In genomic region chr3:105476408-105476807, GRCm38 (mm10) we compare ENCODE assay signal across 16 mouse cellular contexts. TPM values are rescaled to one million over a fixed set of nuclear protein-coding genes. Genes with fewer than 3 reads are reported as not detected.
DNase-seq lines count a peak whose midpoint lies in the region; ATAC-seq lines count a peak whose summit lies in the region.
"Had no signal": no experiment of that assay in that cellular context is flagged by ENCODE, and none has a peak within 500 bp of the region (broad histone marks: within the 10 kb centered on the region; RNA-seq: fewer than 3 reads in every experiment).

No protein-coding gene starts in this region.

- H3K4me2 ChIP-seq in hindbrain, embryonic 14.5 days (replicated peaks), result no peak overlapping the region
- no peak overlapping the region for H3K4me2 ChIP-seq in hindbrain, embryonic 16.5 days (ENCODE audit: low read length)
- H3K4me2 ChIP-seq: heart, embryonic 12.5 days; liver, embryonic 12.5 days; lung, embryonic 15.5 days; midbrain, embryonic 15.5 days had no signal

- H3K36me3 ChIP-seq in hindbrain, embryonic 14.5 days (replicated peaks; ENCODE audit: control insufficient read depth, insufficient read depth), result no peaks in the 10 kb centered on the region
- H3K36me3 ChIP-seq in hindbrain, embryonic 10.5 days, result no peaks in the 10 kb centered on the region
- no peaks in the 10 kb centered on the region for H3K36me3 ChIP-seq in hindbrain, embryonic 16.5 days (ENCODE audit: control insufficient read depth, insufficient read depth, low read length)
- H3K36me3 ChIP-seq: heart, embryonic 12.5 days; limb, embryonic 10.5 days; liver, embryonic 12.5 days; lung, embryonic 15.5 days; midbrain, embryonic 15.5 days had no signal

- no peaks in the 10 kb centered on the region for H3K27me3 ChIP-seq in hindbrain, embryonic 14.5 days (ENCODE audit: control insufficient read depth, insufficient read depth, low read length)
- H3K27me3 ChIP-seq in hindbrain, embryonic 10.5 days (ENCODE audit: insufficient read depth, poor library complexity, severe bottlenecking), result no peaks in the 10 kb centered on the region
- H3K27me3 ChIP-seq in hindbrain, embryonic 16.5 days (replicated peaks; ENCODE audit: control insufficient read depth, insufficient read depth, low read length), result no peaks in the 10 kb centered on the region
- H3K27me3 ChIP-seq: liver, embryonic 12.5 days; lung, embryonic 15.5 days; midbrain, embryonic 15.5 days had no signal

- peak; percentile 51 for DNase-seq in hindbrain, embryonic 14.5 days (ENCODE audit: low spot score)
- DNase-seq in hindbrain, embryonic 10.5 days (ENCODE audit: low spot score), result no peak
- DNase-seq in cerebellum, adult 8-10 months, result peak; percentile 95
- no peak for DNase-seq in thymus, adult 18-20 months
- DNase-seq in urinary bladder, postnatal 10 days (ENCODE audit: low spot score), result no peak
- DNase-seq: gastrocnemius, postnatal 14 days; retina, postnatal 1 day; right cerebral cortex, postnatal 4 days had no signal

- H3K4me3 ChIP-seq in hindbrain, embryonic 14.5 days (replicated peaks; ENCODE audit: low read length), result no peak overlapping the region
- no peak overlapping the region for H3K4me3 ChIP-seq in hindbrain, embryonic 10.5 days
- no peak overlapping the region for H3K4me3 ChIP-seq in hindbrain, embryonic 16.5 days (ENCODE audit: low read length)
- H3K4me3 ChIP-seq: heart, embryonic 12.5 days; limb, embryonic 10.5 days; liver, embryonic 12.5 days; lung, embryonic 15.5 days; midbrain, embryonic 15.5 days had no signal

- no peaks in the 10 kb centered on the region for H3K9me3 ChIP-seq in hindbrain, embryonic 14.5 days (ENCODE audit: control insufficient read depth, low read length)
- H3K9me3 ChIP-seq in hindbrain, embryonic 10.5 days, result no peaks in the 10 kb centered on the region
- no peaks in the 10 kb centered on the region for H3K9me3 ChIP-seq in hindbrain, embryonic 16.5 days (ENCODE audit: control insufficient read depth, low read length)
- H3K9me3 ChIP-seq: heart, embryonic 12.5 days; limb, embryonic 10.5 days; liver, embryonic 12.5 days; lung, embryonic 15.5 days; midbrain, embryonic 15.5 days had no signal

- H3K4me1 ChIP-seq in hindbrain, embryonic 14.5 days (replicated peaks; ENCODE audit: control insufficient read depth, insufficient read depth, low read length), result peaks cover 10% of the 10 kb centered on the region
- H3K4me1 ChIP-seq in hindbrain, embryonic 10.5 days (replicated peaks), result peaks cover 7% of the 10 kb centered on the region
- peaks cover 8% of the 10 kb centered on the region for H3K4me1 ChIP-seq in hindbrain, embryonic 16.5 days (ENCODE audit: control insufficient read depth, insufficient read depth, low read depth, low read length)
- H3K4me1 ChIP-seq: limb, embryonic 10.5 days; liver, embryonic 12.5 days; lung, embryonic 15.5 days had no signal

- H3K27ac ChIP-seq in hindbrain, embryonic 14.5 days, result no peak overlapping the region
- no peak overlapping the region for H3K27ac ChIP-seq in hindbrain, embryonic 10.5 days
- H3K27ac ChIP-seq in hindbrain, embryonic 16.5 days (ENCODE audit: low read depth, low read length), result no peak overlapping the region
- H3K27ac ChIP-seq: limb, embryonic 10.5 days; liver, embryonic 12.5 days; lung, embryonic 15.5 days; midbrain, embryonic 15.5 days had no signal

- H3K9ac ChIP-seq in hindbrain, embryonic 14.5 days, result no peak overlapping the region
- H3K9ac ChIP-seq in hindbrain, embryonic 16.5 days (ENCODE audit: low read depth, low read length), result no peak overlapping the region
- H3K9ac ChIP-seq: heart, embryonic 12.5 days; liver, embryonic 12.5 days; lung, embryonic 15.5 days; midbrain, embryonic 15.5 days had no signal

- 58% methylated on average over 1 of the region's 1 CpGs for WGBS in hindbrain, embryonic 14.5 days
- WGBS in hindbrain, embryonic 10.5 days, result 80% methylated on average over 1 of the region's 1 CpGs
- 73% methylated on average over 1 of the region's 1 CpGs for WGBS in hindbrain, embryonic 16.5 days

- ATAC-seq in hindbrain, embryonic 14.5 days (ENCODE audit: low FRiP score), result no peak
- peak; percentile 89 for ATAC-seq in cerebellum, adult (ENCODE audit: insufficient number of reproducible peaks, low FRiP score, low TSS enrichment)
- peak; percentile 69 for ATAC-seq in hindbrain, embryonic 16.5 days
- ATAC-seq: intestine, embryonic 16.5 days; liver, embryonic 12.5 days; midbrain, embryonic 15.5 days had no signal

RNA-seq across cellular contexts. Expression of gene Kcnd3, which starts 24.3 kb away (rescaled TPM):
- polyA plus RNA-seq in hindbrain, embryonic 14.5 days (2014; fragmentation: Nextera tagmentation; extraction: Ambion mirVana), result 11.7 and 12.3 TPM in 2 replicates
- 0.58 and 0.90 TPM in 2 replicates for polyA plus RNA-seq in hindbrain, embryonic 10.5 days (2016; fragmentation: Nextera tagmentation; extraction: Ambion mirVana)
- 9.1 TPM in 2 replicates for polyA plus RNA-seq in hindbrain, embryonic 16.5 days (2015; fragmentation: Nextera tagmentation; extraction: Ambion mirVana)

Comparison
In these comparisons a context has a peak if more than half of its experiments do, and no peak if none do; other contexts are left out.
1. DNase-seq: peak in hindbrain, embryonic 14.5 days (single experiment) and cerebellum, adult 8-10 months (single experiment); none in hindbrain, embryonic 10.5 days (single experiment), thymus, adult 18-20 months (0 of 2) and urinary bladder, postnatal 10 days (single experiment).